Mouse (Mus musculus) ovary, adult 18-20 months (tissue): Measurements from ENCODE around the gene Cenph.
"Not testable (repeated sequence)": the region's sequence is repeated elsewhere in the genome, so short reads cannot be mapped to it uniquely, and the experiment has no call there.

Experiments
- DNase-seq: peaks from one replicate; pipeline ENCODE4 v3.0.0; 2022; ENCODE audit warnings: low spot score, mixed read lengths

Cenph gene

GRCm38 (mm10) chr13:100746090-100746489 lies 29.6 kb downstream of the Cenph start:
- DNase-seq: no peak

DNA sequence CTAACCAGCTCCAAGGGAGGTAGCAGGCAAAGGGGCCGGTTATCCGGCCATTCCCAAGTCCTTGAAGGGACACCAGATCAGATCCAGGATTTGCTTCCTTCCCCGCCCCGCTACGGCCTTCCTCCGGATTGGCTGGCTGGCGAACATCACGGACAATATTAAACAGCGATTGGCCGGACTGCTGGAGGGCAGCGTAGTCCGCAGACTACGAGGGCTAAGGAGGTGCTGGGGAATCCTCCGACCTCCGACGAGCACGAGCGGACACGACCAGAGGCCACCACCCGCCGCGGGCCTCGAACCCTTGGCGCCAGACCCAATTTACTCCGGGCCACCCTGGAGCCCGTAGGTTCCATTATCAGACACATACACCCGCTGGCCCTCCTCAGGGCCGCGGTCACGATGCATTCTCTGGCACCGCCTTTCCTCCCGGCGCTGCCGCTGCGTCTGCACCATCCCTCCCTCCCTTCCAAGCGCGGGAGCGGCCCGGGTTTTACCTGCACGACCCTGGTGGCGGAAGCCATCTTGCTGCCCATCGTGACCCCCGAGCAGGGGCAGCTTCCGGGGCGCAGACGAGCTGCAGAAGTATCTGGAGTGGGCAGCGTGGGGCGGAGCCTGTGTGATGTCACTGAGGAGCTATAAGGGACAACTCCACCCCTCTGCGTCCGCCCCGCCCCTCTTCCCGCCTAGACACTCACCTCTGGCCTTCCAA lies 31.5 kb downstream of the Cenph start, which contains the start of gene Mrps36:
Gene Mrps36 (minus strand): TSS at position 624 of the 709 bp plus-strand sequence.
- peak; percentile 92 for DNase-seq

DNA sequence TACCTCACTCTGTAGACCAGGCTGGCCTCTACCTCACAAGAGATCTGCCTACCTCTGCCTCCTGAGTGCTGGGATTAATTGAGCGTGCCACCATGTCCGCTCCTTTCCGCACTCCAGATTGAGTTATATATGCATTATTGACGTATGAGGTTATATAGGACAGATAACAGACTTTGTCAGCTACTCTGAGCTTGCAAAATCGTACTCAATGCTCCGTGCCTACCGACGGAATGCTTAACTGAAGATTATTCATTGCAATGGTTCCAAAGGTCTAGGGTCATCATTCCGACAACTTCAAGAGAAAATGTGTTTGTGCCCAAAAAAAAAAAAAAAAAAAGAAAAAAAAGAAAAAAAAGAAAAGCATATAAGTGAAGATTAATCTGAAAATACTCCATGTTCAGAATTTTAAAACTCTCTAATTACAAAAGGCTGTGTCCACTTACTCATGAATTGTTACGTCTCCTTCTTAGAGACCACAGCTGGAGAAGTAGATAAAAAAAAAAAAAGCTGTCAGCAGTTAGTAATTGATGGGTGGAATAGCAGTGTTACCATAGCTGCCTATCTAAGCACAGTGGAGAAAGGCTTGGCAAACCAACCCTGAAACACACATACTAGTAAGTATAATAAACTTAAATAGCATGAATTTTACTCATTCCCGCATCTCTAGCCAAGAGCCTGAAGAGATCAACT lies 32.2 kb downstream of the Cenph start:
- DNase-seq: no peak

DNA sequence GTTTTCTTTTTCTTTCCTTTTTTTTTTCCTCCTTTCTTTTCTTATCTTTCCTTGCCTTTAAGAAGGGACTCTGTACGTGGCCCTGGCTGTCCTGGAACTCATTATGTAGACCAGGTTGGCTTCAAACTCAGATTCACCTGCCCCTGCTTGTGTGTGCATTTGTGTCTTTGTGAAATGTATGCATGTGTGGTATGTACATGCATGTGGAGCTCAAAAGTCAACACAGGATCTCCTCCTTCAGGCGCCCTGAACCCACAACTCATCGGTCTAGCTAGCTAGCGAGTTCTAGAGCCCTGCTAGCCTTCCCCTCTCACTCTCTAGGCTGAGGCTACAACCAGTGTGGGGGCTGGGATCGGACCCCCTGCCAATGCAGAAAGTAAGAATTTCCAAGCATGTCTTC lies 32.9 kb downstream of the Cenph start:
- DNase-seq: no peak

GRCm38 (mm10) chr13:100732756-100733155 lies 42.9 kb downstream of the Cenph start:
- DNase-seq: no peak

- not testable (repeated sequence) for DNase-seq
Observed at GRCm38 (mm10) chr13:100731462-100732046, 44.1 kb downstream of the Cenph start.

GRCm38 (mm10) chr13:100730861-100731176 lies 44.9 kb downstream of the Cenph start, which contains the start of gene Cdk7:
Gene Cdk7, minus strand, starts transcription at chr13:100730939.
- DNase-seq: peak; percentile 89

DNA sequence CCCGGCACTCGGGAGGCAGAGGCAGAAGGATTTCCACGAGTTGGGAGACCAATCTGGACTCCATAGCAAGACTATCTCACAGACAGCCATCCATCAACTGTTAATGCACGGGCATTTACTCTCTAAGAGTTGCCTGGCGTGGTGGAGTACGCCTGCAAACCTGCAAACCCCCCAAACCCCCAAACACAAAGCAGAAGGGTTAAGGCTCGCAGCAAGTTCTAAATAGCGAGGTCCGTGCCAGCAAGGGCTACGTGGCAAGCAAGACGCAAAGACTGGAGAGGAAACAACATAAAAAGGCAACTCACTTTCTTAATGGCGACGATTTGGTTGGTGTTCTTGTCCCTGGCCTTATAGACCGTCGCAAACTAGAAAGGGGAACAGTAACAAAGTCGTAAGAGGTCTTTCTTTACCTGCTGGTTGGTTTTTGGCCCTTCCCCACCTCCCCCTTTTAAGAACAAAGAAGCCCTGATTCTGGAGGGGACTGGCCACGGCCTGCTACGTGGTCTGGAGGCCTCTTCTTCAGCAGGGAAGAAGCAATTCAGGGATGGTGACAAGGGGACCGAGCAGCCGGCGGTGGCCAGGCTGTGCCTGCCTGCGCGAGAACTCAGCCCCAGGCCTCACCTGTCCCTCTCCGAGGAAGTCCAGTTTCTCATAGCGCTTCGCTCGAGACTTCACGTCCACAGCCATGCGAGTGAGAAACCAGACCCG lies 45.4 kb downstream of the Cenph start:
- no peak for DNase-seq

DNA sequence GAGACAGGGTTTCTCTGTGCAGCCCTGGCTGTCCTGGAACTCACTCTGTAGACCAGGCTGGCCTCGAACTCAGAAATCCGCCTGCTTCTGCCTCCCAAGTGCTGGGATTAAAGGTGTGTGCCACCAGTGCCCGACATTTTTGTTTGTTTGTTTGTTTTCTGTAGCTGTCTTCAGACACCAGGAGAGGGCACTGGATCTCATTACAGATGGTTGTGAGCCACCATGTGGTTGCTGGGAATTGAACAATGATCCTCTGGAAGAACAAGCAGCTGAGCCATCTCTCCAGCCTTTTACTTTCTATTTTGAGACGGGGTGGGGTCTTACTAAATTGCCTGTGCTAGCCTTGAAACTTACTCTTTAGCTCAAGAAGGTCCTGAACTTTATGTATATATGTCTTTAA lies 47.2 kb downstream of the Cenph start:
- DNase-seq: not testable (repeated sequence)

DNA sequence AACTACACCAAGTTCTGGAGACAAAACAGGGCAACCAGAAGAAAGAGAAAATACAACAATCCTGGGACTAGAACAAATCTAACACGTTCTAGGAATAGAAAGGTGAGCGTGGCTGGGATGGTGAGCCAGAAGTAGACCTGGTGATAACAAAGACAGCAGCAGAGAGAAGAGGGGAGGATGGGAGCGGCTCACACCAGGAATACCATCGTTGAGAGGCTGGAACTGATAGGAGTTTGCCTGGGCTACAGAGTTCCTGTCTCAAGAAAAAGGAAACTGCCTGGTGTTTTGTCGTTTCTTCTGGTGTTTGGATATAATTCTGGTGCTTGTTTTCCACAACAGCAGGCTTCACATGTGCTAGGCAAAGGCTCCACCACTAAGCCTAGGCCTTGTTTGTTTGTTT lies 47.6 kb downstream of the Cenph start:
- DNase-seq: no peak

- no peak for DNase-seq
Observed at GRCm38 (mm10) chr13:100725194-100725593, 50.5 kb downstream of the Cenph start.

DNA sequence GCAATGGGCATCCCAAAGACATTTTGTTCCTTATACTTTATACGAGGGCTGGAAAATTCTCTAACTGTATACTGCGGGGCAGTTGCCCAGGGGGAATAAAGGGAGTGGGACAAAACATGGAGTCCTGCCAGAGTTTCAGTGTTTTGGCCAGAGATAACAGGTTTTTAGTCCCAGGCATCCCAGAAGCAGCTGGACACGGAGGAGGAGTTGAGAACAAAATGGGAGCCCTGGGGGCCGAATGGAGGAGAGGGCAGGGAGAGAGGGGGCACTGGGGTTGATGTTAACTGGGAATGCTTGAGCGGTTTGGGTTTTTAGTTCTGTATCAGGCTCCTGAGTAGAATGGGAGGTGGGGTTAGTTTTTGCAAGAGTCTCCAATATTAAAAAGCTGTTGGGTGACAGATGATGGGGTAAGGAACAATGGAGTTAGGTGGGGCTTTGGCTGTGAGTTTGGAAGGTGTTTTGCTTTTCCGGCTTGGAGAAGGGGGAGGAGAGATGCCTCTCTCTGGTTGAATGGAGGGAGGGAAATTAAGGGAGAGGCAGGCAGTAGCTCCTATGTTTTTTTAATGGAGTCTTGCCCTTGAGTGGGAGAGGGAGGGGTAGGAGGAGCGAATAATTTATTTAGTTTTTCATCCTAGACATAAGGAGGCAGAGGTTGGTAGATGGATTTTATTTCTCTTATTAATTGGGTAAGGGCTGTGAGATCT lies 51.5 kb downstream of the Cenph start:
- peak; percentile 31 for DNase-seq

- DNase-seq: no peak
Observed at GRCm38 (mm10) chr13:100721656-100722055, 54.0 kb downstream of the Cenph start.

- no peak for DNase-seq
Observed at GRCm38 (mm10) chr13:100715467-100715866, 60.2 kb downstream of the Cenph start.
